Mouse (Mus musculus): ENCODE results near the gene 5730455P16Rik. TPM values are rescaled to one million over a fixed set of nuclear protein-coding genes. Genes with fewer than 3 reads are reported as not detected.
"Not testable (repeated sequence)": the region's sequence is repeated elsewhere in the genome, so short reads cannot be mapped to it uniquely, and the experiment has no call there.

Gene 5730455P16Rik
- polyA plus RNA-seq, 1 experiment from 2014 or later = 46.4 TPM

- no peaks in the 10 kb centered on the region for H3K4me1 ChIP-seq (ENCODE audit: control insufficient read depth, insufficient read depth, low read length)
- WGBS = 90% methylated on average over 2 of the region's 2 CpGs
- no peaks in the 10 kb centered on the region for H3K27me3 ChIP-seq (ENCODE audit: control insufficient read depth, insufficient read depth, low read length)
- no peak for ATAC-seq (ENCODE audit: low read depth)
- no peak overlapping the region for H3K4me2 ChIP-seq (ENCODE audit: low read depth, low read length)
- H3K27ac ChIP-seq (ENCODE audit: low read depth, low read length) = no peak overlapping the region
- H3K4me3 ChIP-seq (ENCODE audit: low read depth, low read length) = no peak overlapping the region
- H3K36me3 ChIP-seq (ENCODE audit: control insufficient read depth, insufficient read depth, low read length) = peaks cover 27% of the 10 kb centered on the region
- H3K9me3 ChIP-seq (ENCODE audit: control insufficient read depth, low read length) = no peaks in the 10 kb centered on the region
- H3K9ac ChIP-seq (replicated peaks; ENCODE audit: low read depth, low read length) = no peak overlapping the region
These were observed 32.5 kb upstream of the 5730455P16Rik start for GRCm38 (mm10) chr11:80410377-80410776.

- H3K4me2 ChIP-seq (ENCODE audit: low read depth, low read length); H3K27ac ChIP-seq (ENCODE audit: low read depth, low read length); H3K9me3 ChIP-seq (ENCODE audit: control insufficient read depth, low read length); H3K4me1 ChIP-seq (ENCODE audit: control insufficient read depth, insufficient read depth, low read length); H3K27me3 ChIP-seq (ENCODE audit: control insufficient read depth, insufficient read depth, low read length); H3K9ac ChIP-seq (replicated peaks; ENCODE audit: low read depth, low read length); ATAC-seq (ENCODE audit: low read depth); H3K4me3 ChIP-seq (ENCODE audit: low read depth, low read length): not testable (repeated sequence)
- H3K36me3 ChIP-seq (ENCODE audit: control insufficient read depth, insufficient read depth, low read length) = peaks cover 38% of the 10 kb centered on the region
- 97% methylated on average over 6 of the region's 6 CpGs for WGBS
These were observed 30.0 kb upstream of the 5730455P16Rik start for GRCm38 (mm10) chr11:80407878-80408277.

DNA sequence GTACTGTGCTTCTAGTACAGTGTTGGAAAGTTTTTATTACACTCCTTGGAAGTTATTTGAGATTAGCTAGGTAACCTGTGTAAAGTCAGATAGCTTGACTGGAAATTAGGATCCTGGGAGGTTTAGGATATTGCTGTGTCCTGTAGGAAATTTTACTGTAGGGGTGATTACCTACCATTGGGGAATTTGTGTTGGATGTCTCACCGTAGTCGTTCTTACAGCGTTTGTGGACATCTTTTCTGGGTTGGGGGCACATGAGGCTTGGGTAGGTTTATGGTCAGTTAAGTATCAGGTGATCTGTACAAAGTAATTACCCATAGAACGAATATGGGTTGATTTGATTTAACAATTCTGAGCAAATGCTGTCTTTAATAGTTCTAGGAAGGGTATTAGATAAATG is 18.8 kb upstream of the 5730455P16Rik start:
- ATAC-seq (ENCODE audit: low read depth) = no peak
- Histone ChIP-seq H3K4me1 (ENCODE audit: control insufficient read depth, insufficient read depth, low read length) (no peaks in the 10 kb centered on the region), H3K4me3 (ENCODE audit: low read depth, low read length) (no peak overlapping the region), H3K27me3 (ENCODE audit: control insufficient read depth, insufficient read depth, low read length) (no peaks in the 10 kb centered on the region), H3K27ac (ENCODE audit: low read depth, low read length) (no peak overlapping the region), H3K4me2 (ENCODE audit: low read depth, low read length) (no peak overlapping the region), H3K9me3 (ENCODE audit: control insufficient read depth, low read length) (no peaks in the 10 kb centered on the region), H3K9ac (replicated peaks; ENCODE audit: low read depth, low read length) (no peak overlapping the region), H3K36me3 (ENCODE audit: control insufficient read depth, insufficient read depth, low read length) (peaks cover 63% of the 10 kb centered on the region)
- 88% methylated on average over 4 of the region's 4 CpGs for WGBS

GRCm38 (mm10) chr11:80395930-80396329 is 18.1 kb upstream of the 5730455P16Rik start:
- Histone ChIP-seq H3K9ac (replicated peaks; ENCODE audit: low read depth, low read length) (no peak overlapping the region), H3K4me1 (ENCODE audit: control insufficient read depth, insufficient read depth, low read length) (no peaks in the 10 kb centered on the region), H3K27ac (ENCODE audit: low read depth, low read length) (no peak overlapping the region), H3K36me3 (ENCODE audit: control insufficient read depth, insufficient read depth, low read length) (peaks cover 63% of the 10 kb centered on the region), H3K9me3 (ENCODE audit: control insufficient read depth, low read length) (no peaks in the 10 kb centered on the region), H3K4me3 (ENCODE audit: low read depth, low read length) (no peak overlapping the region), H3K4me2 (ENCODE audit: low read depth, low read length) (no peak overlapping the region), H3K27me3 (ENCODE audit: control insufficient read depth, insufficient read depth, low read length) (no peaks in the 10 kb centered on the region)
- ATAC-seq (ENCODE audit: low read depth) = no peak
- WGBS = 92% methylated on average over 3 of the region's 3 CpGs

DNA sequence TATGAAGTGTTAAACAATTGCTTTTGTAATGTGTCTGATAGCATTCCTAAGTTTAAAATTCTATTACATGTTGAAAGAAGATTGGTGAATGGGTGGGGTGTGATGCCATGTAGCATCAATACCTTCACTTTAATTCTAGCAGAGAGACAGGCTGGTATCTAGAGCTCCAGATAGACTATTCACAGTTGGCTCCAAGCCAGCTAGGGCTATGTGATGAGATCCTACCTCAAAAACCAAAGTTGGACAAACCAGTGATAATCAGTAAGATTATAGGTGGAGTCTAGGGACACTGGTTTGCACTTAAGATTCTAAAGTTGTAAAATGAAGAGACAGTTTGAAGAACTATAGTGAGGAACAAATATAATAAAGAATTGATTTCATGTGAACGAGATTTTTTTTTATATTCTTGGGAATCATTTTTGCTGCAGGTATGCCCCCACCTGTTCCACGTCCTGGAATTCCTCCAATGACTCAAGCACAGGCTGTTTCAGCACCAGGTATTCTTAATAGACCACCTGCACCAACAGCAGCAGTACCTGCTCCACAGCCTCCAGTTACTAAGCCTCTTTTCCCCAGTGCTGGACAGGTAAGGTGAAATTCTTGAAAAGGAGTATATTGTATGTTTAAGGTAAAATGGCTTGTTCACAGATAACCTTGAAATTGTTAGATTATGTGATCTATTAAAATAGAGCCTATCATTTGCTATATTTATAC is 13.7 kb upstream of the 5730455P16Rik start:
- no peak for ATAC-seq (ENCODE audit: low read depth)
- H3K4me2 ChIP-seq (ENCODE audit: low read depth, low read length) = no peak overlapping the region
- 92% methylated on average over 2 of the region's 2 CpGs for WGBS
- no peaks in the 10 kb centered on the region for H3K27me3 ChIP-seq (ENCODE audit: control insufficient read depth, insufficient read depth, low read length)
- H3K9me3 ChIP-seq (ENCODE audit: control insufficient read depth, low read length) = no peaks in the 10 kb centered on the region
- no peak overlapping the region for H3K4me3 ChIP-seq (ENCODE audit: low read depth, low read length)
- no peak overlapping the region for H3K27ac ChIP-seq (ENCODE audit: low read depth, low read length)
- H3K36me3 ChIP-seq (ENCODE audit: control insufficient read depth, insufficient read depth, low read length) = peaks cover 60% of the 10 kb centered on the region
- no peak overlapping the region for H3K9ac ChIP-seq (replicated peaks; ENCODE audit: low read depth, low read length)
- H3K4me1 ChIP-seq (ENCODE audit: control insufficient read depth, insufficient read depth, low read length) = peaks cover 3% of the 10 kb centered on the region; the same call in 1 of the 2 replicates

- Histone ChIP-seq H3K9ac (replicated peaks; ENCODE audit: low read depth, low read length) (no peak overlapping the region), H3K36me3 (ENCODE audit: control insufficient read depth, insufficient read depth, low read length) (peaks cover 44% of the 10 kb centered on the region), H3K4me1 (ENCODE audit: control insufficient read depth, insufficient read depth, low read length) (peaks cover 19% of the 10 kb centered on the region), H3K4me2 (ENCODE audit: low read depth, low read length) (no peak overlapping the region), H3K27ac (ENCODE audit: low read depth, low read length) (no peak overlapping the region), H3K27me3 (ENCODE audit: control insufficient read depth, insufficient read depth, low read length) (no peaks in the 10 kb centered on the region), H3K9me3 (ENCODE audit: control insufficient read depth, low read length) (no peaks in the 10 kb centered on the region), H3K4me3 (ENCODE audit: low read depth, low read length) (no peak overlapping the region)
- no peak for ATAC-seq (ENCODE audit: low read depth)
- 90% methylated on average over 1 of the region's 1 CpGs for WGBS
These were observed 12.1 kb upstream of the 5730455P16Rik start for GRCm38 (mm10) chr11:80389885-80390284.

GRCm38 (mm10) chr11:80386790-80387189 is 9.0 kb upstream of the 5730455P16Rik start:
- no peaks in the 10 kb centered on the region for H3K9me3 ChIP-seq (ENCODE audit: control insufficient read depth, low read length)
- no peak for ATAC-seq (ENCODE audit: low read depth)
- H3K4me2 ChIP-seq (ENCODE audit: low read depth, low read length) = peak overlapping the region; percentile 98
- H3K27ac ChIP-seq (ENCODE audit: low read depth, low read length) = no peak overlapping the region
- H3K9ac ChIP-seq (replicated peaks; ENCODE audit: low read depth, low read length) = no peak overlapping the region
- peaks cover 23% of the 10 kb centered on the region for H3K4me1 ChIP-seq (ENCODE audit: control insufficient read depth, insufficient read depth, low read length)
- 83% methylated on average over 2 of the region's 2 CpGs for WGBS
- no peak overlapping the region for H3K4me3 ChIP-seq (ENCODE audit: low read depth, low read length)
- H3K27me3 ChIP-seq (ENCODE audit: control insufficient read depth, insufficient read depth, low read length) = no peaks in the 10 kb centered on the region
- peaks cover 25% of the 10 kb centered on the region for H3K36me3 ChIP-seq (ENCODE audit: control insufficient read depth, insufficient read depth, low read length)

GRCm38 (mm10) chr11:80385055-80385454 is 7.2 kb upstream of the 5730455P16Rik start:
- Histone ChIP-seq H3K27ac (ENCODE audit: low read depth, low read length) (no peak overlapping the region), H3K36me3 (ENCODE audit: control insufficient read depth, insufficient read depth, low read length) (peaks cover 16% of the 10 kb centered on the region), H3K4me2 (ENCODE audit: low read depth, low read length) (peak overlapping the region; percentile 98), H3K4me1 (ENCODE audit: control insufficient read depth, insufficient read depth, low read length) (peaks cover 23% of the 10 kb centered on the region), H3K27me3 (ENCODE audit: control insufficient read depth, insufficient read depth, low read length) (no peaks in the 10 kb centered on the region), H3K4me3 (ENCODE audit: low read depth, low read length) (peak overlapping the region; percentile 86), H3K9ac (replicated peaks; ENCODE audit: low read depth, low read length) (peak overlapping the region; percentile 52), H3K9me3 (ENCODE audit: control insufficient read depth, low read length) (no peaks in the 10 kb centered on the region)
- no peak for ATAC-seq (ENCODE audit: low read depth)
- 62% methylated on average over 4 of the region's 4 CpGs for WGBS

DNA sequence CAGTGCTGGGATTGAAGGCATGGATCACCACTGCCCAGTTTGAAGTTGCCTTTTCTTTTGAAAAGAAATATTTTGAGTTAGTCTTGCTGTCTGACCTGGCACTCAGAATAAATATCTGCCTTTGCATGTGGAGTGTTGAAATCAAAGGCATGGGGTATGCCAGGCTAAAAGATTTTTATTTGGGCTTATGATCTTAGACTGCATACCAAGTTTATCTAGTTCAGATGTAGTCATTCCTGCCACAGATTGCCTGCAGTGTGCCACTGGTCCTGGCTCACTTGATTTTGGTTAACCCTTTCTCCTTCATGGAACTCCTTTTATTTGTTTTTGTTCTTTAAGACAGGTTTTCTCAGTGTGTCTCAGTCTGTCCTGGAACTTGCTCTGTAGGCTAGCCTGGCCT is 6.6 kb upstream of the 5730455P16Rik start:
- no peaks in the 10 kb centered on the region for H3K27me3 ChIP-seq (ENCODE audit: control insufficient read depth, insufficient read depth, low read length)
- ATAC-seq (ENCODE audit: low read depth) = no peak
- peaks cover 16% of the 10 kb centered on the region for H3K36me3 ChIP-seq (ENCODE audit: control insufficient read depth, insufficient read depth, low read length)

More for the DNA sequence above, 6.6 kb upstream of the 5730455P16Rik start:
- Histone ChIP-seq H3K9ac (replicated peaks; ENCODE audit: low read depth, low read length) (peak overlapping the region; percentile 52), H3K4me1 (ENCODE audit: control insufficient read depth, insufficient read depth, low read length) (peaks cover 23% of the 10 kb centered on the region), H3K27ac (ENCODE audit: low read depth, low read length) (no peak overlapping the region), H3K4me3 (ENCODE audit: low read depth, low read length) (peak overlapping the region; percentile 86), H3K4me2 (ENCODE audit: low read depth, low read length) (peak overlapping the region; percentile 98), H3K9me3 (ENCODE audit: control insufficient read depth, low read length) (no peaks in the 10 kb centered on the region)

All from neural tube, embryonic 14.5 days (tissue).